8 mouse cellular contexts compared by ENCODE assay signal in genomic region chr1:134989372-134989771, GRCm38 (mm10). TPM values are rescaled to one million over a fixed set of nuclear protein-coding genes. Genes with fewer than 3 reads are reported as not detected.
DNase-seq lines count a peak whose midpoint lies in the region; TF ChIP-seq lines count a peak whose summit lies in the region.
"Had no signal": no experiment of that assay in that cellular context is flagged by ENCODE, and none has a peak within 500 bp of the region (broad histone marks: within the 10 kb centered on the region; RNA-seq: fewer than 3 reads in every experiment).

No protein-coding gene starts in this region.

- peak; percentile 81 for DNase-seq in 416B (ENCODE audit: low read depth)
- peak; percentile 83 for DNase-seq in CH12.LX (ENCODE audit: extremely low read depth)
- DNase-seq in frontal cortex, adult 2 months (ENCODE audit: extremely low spot score in 1 of 2, low spot score in 1 of 2) = peak; percentile 58 to 95
- peak; percentile 79 to 84 for DNase-seq in kidney, postnatal 25 days
- DNase-seq in lung, adult 18-20 months = peak; percentile 63 to 68
- peak; percentile 78 for DNase-seq in right cerebral cortex, postnatal 4 days

- peak; percentile 94 for TF ChIP-seq RAD21 in CH12.LX (IDR thresholded peaks at IDR 0.05; ENCODE audit: low read depth, low read length)

- dilution Hi-C loops in CH12.LX (cut with MboI; ENCODE audit: extremely low pct_ligation_motif_present, extremely low pct_unique_long_range_greater_than_20kb, low sequenced_read_pairs) = no loop called here

- no peak for TF ChIP-seq EP300 in CH12.LX (IDR thresholded peaks at IDR 0.05; ENCODE audit: low read length)

- no peak overlapping the region for H3K4me2 ChIP-seq in CH12.LX (ENCODE audit: insufficient read depth, low read depth, poor library complexity, severe bottlenecking)
- H3K4me2 ChIP-seq: liver, embryonic 15.5 days had no signal

- no peak overlapping the region for H3K9ac ChIP-seq in CH12.LX (ENCODE audit: insufficient read depth, low read depth)
- H3K9ac ChIP-seq: liver, embryonic 15.5 days had no signal

- no peaks in the 10 kb centered on the region for H3K79me2 ChIP-seq in CH12.LX (replicated peaks; ENCODE audit: control insufficient read depth, extremely low read depth, insufficient read depth, poor library complexity, severe bottlenecking)

- H3K27ac ChIP-seq in CH12.LX (ENCODE audit: insufficient read depth, low read depth) = no peak overlapping the region
- H3K27ac ChIP-seq in brown adipose tissue, adult 24 weeks (replicated peaks; ENCODE audit: low read depth, low read length) = peak overlapping the region; percentile 69
- H3K27ac ChIP-seq: liver, embryonic 15.5 days had no signal

- in situ Hi-C loops in CH12.LX (cut with MboI; ENCODE audit: low pct_ligation_motif_present, low pct_unique_long_range_greater_than_20kb, low sequenced_read_pairs) = no loop called here

- H3K27me3 ChIP-seq in CH12.LX (replicated peaks) = peaks cover 10% of the 10 kb centered on the region

- H3K36me3 ChIP-seq in CH12.LX (replicated peaks in 1 of 2; ENCODE audit: control insufficient read depth in 1 of 2, insufficient read depth in 1 of 2, low read length in 1 of 2) = no peaks in the 10 kb centered on the region
- H3K36me3 ChIP-seq: liver, embryonic 15.5 days had no signal

- H3K4me3 ChIP-seq in CH12.LX (replicated peaks in 1 of 3; ENCODE audit: low read depth in 2 of 3, low read length in 2 of 3, poor library complexity in 1 of 3) = no peak overlapping the region
- no peak overlapping the region for H3K4me3 ChIP-seq in brown adipose tissue, adult 24 weeks (ENCODE audit: insufficient read depth, low read depth, low read length)
- H3K4me3 ChIP-seq: liver, embryonic 15.5 days had no signal

- H3K4me1 ChIP-seq in CH12.LX (ENCODE audit: control insufficient read depth in 1 of 2, insufficient read depth in 2 of 2) = peaks cover 7 to 19% of the 10 kb centered on the region in 2 experiments
- no peaks in the 10 kb centered on the region for H3K4me1 ChIP-seq in brown adipose tissue, adult 24 weeks (ENCODE audit: control insufficient read depth, insufficient read depth, insufficient read length, low read length)

- H3K9me3 ChIP-seq in CH12.LX (replicated peaks; ENCODE audit: low read length) = no peaks in the 10 kb centered on the region
- H3K9me3 ChIP-seq: liver, embryonic 15.5 days had no signal

- peak; percentile 88 to 98 for TF ChIP-seq CTCF in CH12.LX (conservative IDR thresholded peaks at IDR 0.05 in 1 of 2, IDR thresholded peaks at IDR 0.05 in 1 of 2; ENCODE audit: low read depth in 2 of 2, low read length in 2 of 2)

- no peak for TF ChIP-seq POLR2A in CH12.LX (IDR thresholded peaks at IDR 0.05; ENCODE audit: low read depth, low read length)

TF ChIP-seq in CH12.LX, 34 proteins besides CTCF, POLR2A, EP300 and RAD21:
- peak; percentile 92 for TF ChIP-seq SMC3 (IDR thresholded peaks at IDR 0.05; ENCODE audit: low read depth, low read length)
- 0 out of 2 replicates have a peak, but pooled peaks have one; percentile 15 for TF ChIP-seq TCF12 (IDR thresholded peaks at IDR 0.05; ENCODE audit: low read depth, low read length)
- 0 out of 2 replicates have a peak, but pooled peaks have one; percentile 63 for TF ChIP-seq E2F4 (IDR thresholded peaks at IDR 0.05; ENCODE audit: insufficient replicate concordance, low read depth, low read length)
- TF ChIP-seq ZNF384 (IDR thresholded peaks at IDR 0.05; ENCODE audit: low read depth, low read length) = no peak
- no peak for TF ChIP-seq MAFK (IDR thresholded peaks at IDR 0.05; ENCODE audit: insufficient replicate concordance, low read length)
- TF ChIP-seq ZC3H11A (IDR thresholded peaks at IDR 0.05; ENCODE audit: low read depth, low read length) = peak; percentile 80
- 0 out of 2 replicates have a peak, but pooled peaks have one; percentile 19 for TF ChIP-seq JUND (conservative IDR thresholded peaks at IDR 0.05; ENCODE audit: low read depth, low read length)
TF ChIP-seq in CH12.LX: peak in this region for 5.

RNA-seq across cellular contexts. Expression of gene Ube2t, which starts 27.0 kb away (rescaled TPM):
- total RNA-seq in CH12.LX (2012; rRNA removed) (25.8 and 28.8 TPM in 2 replicates), CH12.LX (2014; rRNA removed) (38.7 and 40.2 TPM in 2 replicates)
- 17.0 and 19.2 TPM in 2 replicates for polyA plus RNA-seq in CH12.LX (2012; ENCODE audit: insufficient read length, low read depth)
- polyA plus RNA-seq in brown adipose tissue, adult 24 weeks (2012; ENCODE audit: insufficient read depth, insufficient read length, missing spikeins) = not detected in 2 replicates
- polyA plus RNA-seq in frontal cortex, adult 2 months (2012; rRNA removed) = 2.5 and 3.0 TPM in 2 replicates

RNA-seq across cellular contexts. Expression of gene Ppp1r12b, which starts 33.6 kb away (rescaled TPM):
- total RNA-seq in CH12.LX (2012; rRNA removed) (1.5 and 1.6 TPM in 2 replicates), CH12.LX (2014; rRNA removed) (0.64 and 1.3 TPM in 2 replicates)
- polyA plus RNA-seq in CH12.LX (2012; ENCODE audit: insufficient read length, low read depth) = 1.4 and 1.8 TPM in 2 replicates
- 4.8 and 6.5 TPM in 2 replicates for polyA plus RNA-seq in brown adipose tissue, adult 24 weeks (2012; ENCODE audit: insufficient read depth, insufficient read length, missing spikeins)
- 62.4 and 64.8 TPM in 2 replicates for polyA plus RNA-seq in frontal cortex, adult 2 months (2012; rRNA removed)
